Mouse (Mus musculus): ENCODE measurements around the gene Fam163b. TPM values are rescaled to one million over a fixed set of nuclear protein-coding genes. Genes with fewer than 3 reads are reported as not detected.

Fam163b gene
- polyA plus RNA-seq, 1 experiment = 129 TPM

DNA sequence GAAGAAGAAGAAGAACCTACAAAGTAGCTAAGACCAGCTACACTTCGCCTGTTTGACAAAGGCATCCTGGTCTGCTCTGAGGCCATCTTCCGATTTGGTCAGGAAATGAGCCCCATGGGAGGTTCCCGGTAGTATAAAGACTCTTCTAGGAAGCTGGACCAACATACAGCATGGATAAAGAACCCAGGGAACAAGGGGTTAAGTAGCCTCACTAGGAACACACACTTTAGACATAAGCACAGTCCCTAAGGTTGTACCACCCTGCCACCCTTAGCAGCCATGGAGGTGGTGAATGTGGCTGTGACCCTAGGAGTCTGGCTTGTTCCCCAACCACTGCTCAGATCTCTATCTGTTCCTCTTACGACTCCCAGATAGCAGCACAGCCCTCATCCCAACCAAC is 3.9 kb downstream of the Fam163b start:
- H3K4me1 ChIP-seq (ENCODE audit: control insufficient read depth, insufficient read depth, low read length) = peaks cover 4% of the 10 kb centered on the region
- H3K27ac ChIP-seq (ENCODE audit: insufficient read depth, low read length) = no peak overlapping the region
- no peak for TF ChIP-seq POLR2A (IDR thresholded peaks at IDR 0.05; ENCODE audit: extremely low read depth, insufficient read depth, low read length)
- no peak for TF ChIP-seq CTCF (IDR thresholded peaks at IDR 0.05; ENCODE audit: extremely low read depth, insufficient read depth, low read length)
- no peak overlapping the region for H3K4me3 ChIP-seq (ENCODE audit: insufficient read depth, low read length)

GRCm38 (mm10) chr2:27136789-27137188 is 5.5 kb downstream of the Fam163b start:
- no peak overlapping the region for H3K4me3 ChIP-seq (ENCODE audit: insufficient read depth, low read length)
- peaks cover 4% of the 10 kb centered on the region for H3K4me1 ChIP-seq (ENCODE audit: control insufficient read depth, insufficient read depth, low read length)
- no peak overlapping the region for H3K27ac ChIP-seq (ENCODE audit: insufficient read depth, low read length)
- TF ChIP-seq CTCF (IDR thresholded peaks at IDR 0.05; ENCODE audit: extremely low read depth, insufficient read depth, low read length) = no peak
- no peak for TF ChIP-seq POLR2A (IDR thresholded peaks at IDR 0.05; ENCODE audit: extremely low read depth, insufficient read depth, low read length)

DNA sequence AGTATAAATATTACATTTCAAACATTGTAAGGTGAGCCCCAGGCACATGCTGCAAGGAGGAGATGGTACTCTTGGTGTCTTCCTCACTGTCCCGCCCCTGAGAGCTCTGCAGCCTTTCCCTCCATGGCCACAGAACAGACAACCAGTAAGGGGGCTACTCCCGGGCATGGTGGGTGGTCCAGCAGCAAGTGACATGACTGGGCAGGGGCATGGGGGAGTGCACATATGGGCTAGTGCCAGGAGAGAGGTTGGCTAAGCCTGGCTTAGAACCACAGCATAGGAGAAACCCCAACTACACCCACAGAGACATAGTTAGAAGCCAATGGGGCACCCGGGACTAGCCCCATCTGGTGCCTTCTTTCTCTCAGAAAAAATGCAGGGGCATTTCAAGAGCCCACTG is 6.0 kb downstream of the Fam163b start:
- TF ChIP-seq CTCF (IDR thresholded peaks at IDR 0.05; ENCODE audit: extremely low read depth, insufficient read depth, low read length) (no peak), POLR2A (IDR thresholded peaks at IDR 0.05; ENCODE audit: extremely low read depth, insufficient read depth, low read length) (no peak)
- H3K4me1 ChIP-seq (ENCODE audit: control insufficient read depth, insufficient read depth, low read length) = peaks cover 4% of the 10 kb centered on the region
- no peak overlapping the region for H3K27ac ChIP-seq (ENCODE audit: insufficient read depth, low read length)
- no peak overlapping the region for H3K4me3 ChIP-seq (ENCODE audit: insufficient read depth, low read length)

- TF ChIP-seq POLR2A (IDR thresholded peaks at IDR 0.05; ENCODE audit: extremely low read depth, insufficient read depth, low read length) (no peak), CTCF (IDR thresholded peaks at IDR 0.05; ENCODE audit: extremely low read depth, insufficient read depth, low read length) (no peak)
- Histone ChIP-seq H3K4me1 (ENCODE audit: control insufficient read depth, insufficient read depth, low read length) (peaks cover 4% of the 10 kb centered on the region), H3K27ac (ENCODE audit: insufficient read depth, low read length) (no peak overlapping the region), H3K4me3 (ENCODE audit: insufficient read depth, low read length) (no peak overlapping the region)
Measured at GRCm38 (mm10) chr2:27135935-27136334, 6.4 kb downstream of the Fam163b start.

DNA sequence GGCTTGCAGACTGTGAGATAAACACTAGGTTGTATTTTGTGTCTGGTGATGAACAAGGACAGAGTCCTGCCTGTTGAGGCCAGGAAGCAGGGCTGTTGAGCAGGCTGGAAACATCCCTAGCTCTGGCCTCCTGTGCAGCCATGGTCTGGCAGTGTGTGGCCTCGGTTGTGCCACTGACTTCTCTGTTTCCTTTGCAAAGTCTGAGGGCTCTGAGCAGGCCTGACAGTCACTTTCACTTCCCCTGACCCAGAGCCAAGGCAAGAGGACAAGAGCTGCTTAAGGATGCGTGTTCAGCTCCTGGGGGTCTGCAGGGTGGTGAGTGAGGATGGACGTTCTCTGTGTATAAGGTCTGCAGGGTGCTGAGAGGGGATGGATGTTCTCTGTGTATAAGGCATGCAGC is 13.3 kb downstream of the Fam163b start:
- H3K27ac ChIP-seq (ENCODE audit: insufficient read depth, low read length) = no peak overlapping the region
- 0 out of 2 replicates have a peak, but pooled peaks cover 2% of the 10 kb centered on the region for H3K4me1 ChIP-seq (ENCODE audit: control insufficient read depth, insufficient read depth, low read length)
- TF ChIP-seq CTCF (IDR thresholded peaks at IDR 0.05; ENCODE audit: extremely low read depth, insufficient read depth, low read length) (no peak), POLR2A (IDR thresholded peaks at IDR 0.05; ENCODE audit: extremely low read depth, insufficient read depth, low read length) (no peak)
- no peak overlapping the region for H3K4me3 ChIP-seq (ENCODE audit: insufficient read depth, low read length)

GRCm38 (mm10) chr2:27126496-27126895 is 15.8 kb downstream of the Fam163b start:
- H3K4me3 ChIP-seq (ENCODE audit: insufficient read depth, low read length) = no peak overlapping the region
- H3K27ac ChIP-seq (ENCODE audit: insufficient read depth, low read length) = no peak overlapping the region
- H3K4me1 ChIP-seq (ENCODE audit: control insufficient read depth, insufficient read depth, low read length) = peaks cover 2% of the 10 kb centered on the region; the same call in 1 of the 2 replicates
- no peak for TF ChIP-seq CTCF (IDR thresholded peaks at IDR 0.05; ENCODE audit: extremely low read depth, insufficient read depth, low read length)

- H3K4me3 ChIP-seq (ENCODE audit: insufficient read depth, low read length) = no peak overlapping the region
- peaks cover 4% of the 10 kb centered on the region; the same call in 1 of the 2 replicates for H3K4me1 ChIP-seq (ENCODE audit: control insufficient read depth, insufficient read depth, low read length)
- no peak for TF ChIP-seq POLR2A (IDR thresholded peaks at IDR 0.05; ENCODE audit: extremely low read depth, insufficient read depth, low read length)
- TF ChIP-seq CTCF (IDR thresholded peaks at IDR 0.05; ENCODE audit: extremely low read depth, insufficient read depth, low read length) = peak; percentile 73
- no peak overlapping the region for H3K27ac ChIP-seq (ENCODE audit: insufficient read depth, low read length)
Measured at GRCm38 (mm10) chr2:27125979-27126378, 16.3 kb downstream of the Fam163b start.

DNA sequence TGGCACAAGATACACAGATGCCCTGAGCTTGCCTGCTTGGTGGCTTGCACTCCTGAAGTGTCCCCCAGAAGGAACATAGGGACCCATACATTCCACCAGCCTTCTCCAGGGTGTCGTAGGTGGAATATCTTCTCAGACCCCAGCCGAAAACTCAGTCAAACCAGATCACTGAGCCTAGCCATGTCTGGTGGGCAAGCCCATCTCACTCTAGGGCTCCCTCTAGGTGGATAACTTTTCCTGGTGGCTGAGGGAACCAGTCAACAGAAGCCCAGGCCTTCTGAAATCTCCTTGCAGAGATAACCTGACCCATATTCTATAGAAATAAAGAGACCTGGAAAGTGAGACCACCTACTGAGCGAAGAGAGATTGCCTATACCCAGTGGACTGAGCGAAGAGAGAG is 19.2 kb downstream of the Fam163b start:
- no peak overlapping the region for H3K27ac ChIP-seq (ENCODE audit: insufficient read depth, low read length)
- TF ChIP-seq CTCF (IDR thresholded peaks at IDR 0.05; ENCODE audit: extremely low read depth, insufficient read depth, low read length) (0 out of 2 replicates have a peak, but pooled peaks have one; percentile 8), POLR2A (IDR thresholded peaks at IDR 0.05; ENCODE audit: extremely low read depth, insufficient read depth, low read length) (no peak)

DNA sequence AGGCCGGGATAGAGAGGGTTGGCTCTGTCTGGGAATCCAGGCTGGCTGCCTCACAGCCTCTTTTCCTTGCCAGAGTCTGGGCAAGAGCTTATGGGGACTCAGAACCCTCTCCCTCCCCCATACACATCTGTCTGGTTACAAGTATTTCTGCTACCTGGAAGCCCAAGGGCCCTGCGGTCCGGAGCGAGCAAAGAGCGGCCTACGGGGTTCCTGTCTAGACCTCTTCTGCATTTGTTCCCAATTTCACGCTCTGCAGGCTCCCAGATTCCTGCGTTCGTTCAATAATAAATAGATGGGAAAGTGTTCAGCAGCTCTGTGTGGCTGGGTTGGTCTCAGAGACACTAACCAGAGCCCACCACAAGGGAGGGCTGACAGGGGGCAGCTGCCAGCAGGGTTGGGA is 19.7 kb downstream of the Fam163b start:
- TF ChIP-seq CTCF (IDR thresholded peaks at IDR 0.05; ENCODE audit: extremely low read depth, insufficient read depth, low read length) (no peak), POLR2A (IDR thresholded peaks at IDR 0.05; ENCODE audit: extremely low read depth, insufficient read depth, low read length) (no peak)
- Histone ChIP-seq H3K4me1 (ENCODE audit: control insufficient read depth, insufficient read depth, low read length) (peaks cover 4% of the 10 kb centered on the region; the same call in 1 of the 2 replicates), H3K4me3 (ENCODE audit: insufficient read depth, low read length) (no peak overlapping the region), H3K27ac (ENCODE audit: insufficient read depth, low read length) (no peak overlapping the region)

More for the DNA sequence above, 19.2 kb downstream of the Fam163b start:
- no peak overlapping the region for H3K4me3 ChIP-seq (ENCODE audit: insufficient read depth, low read length)
- peaks cover 4% of the 10 kb centered on the region; the same call in 1 of the 2 replicates for H3K4me1 ChIP-seq (ENCODE audit: control insufficient read depth, insufficient read depth, low read length)

DNA sequence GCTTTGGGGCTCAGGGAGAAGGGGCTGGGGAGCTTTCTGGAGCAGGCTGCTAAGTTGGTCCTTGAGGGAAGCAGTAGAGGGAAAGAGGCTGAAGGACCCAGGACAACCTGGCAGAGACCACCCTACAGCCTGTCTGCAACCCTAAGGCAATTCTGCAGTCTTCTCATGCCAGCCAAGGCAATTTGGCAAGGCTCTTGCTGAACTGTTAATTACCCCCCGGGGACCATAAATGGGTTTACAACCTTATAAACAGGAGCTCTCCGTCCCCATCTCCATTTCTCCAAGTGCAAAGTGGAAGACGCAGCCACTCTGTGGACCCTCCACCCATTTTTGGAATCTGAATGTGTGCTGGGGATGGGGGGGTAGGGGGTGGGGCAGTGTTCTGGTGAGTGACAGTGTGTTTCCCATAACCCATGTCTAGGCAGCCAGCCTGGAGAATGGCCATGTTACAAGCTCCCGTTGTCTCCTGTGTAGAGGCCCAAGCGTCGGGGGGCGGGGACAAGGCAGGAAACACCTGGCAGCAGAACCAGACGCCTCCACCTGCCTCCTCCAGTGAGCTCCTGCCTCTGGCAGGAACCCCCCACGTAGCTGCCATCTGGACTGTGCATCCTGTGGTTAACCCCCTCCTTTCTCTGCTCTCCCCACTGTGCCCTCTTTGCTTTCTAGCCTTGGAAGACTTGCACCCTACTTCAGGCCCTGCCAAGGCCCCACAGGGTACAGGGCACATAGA is 20.5 kb downstream of the Fam163b start:
- Histone ChIP-seq H3K4me3 (ENCODE audit: insufficient read depth, low read length) (no peak overlapping the region), H3K27ac (ENCODE audit: insufficient read depth, low read length) (no peak overlapping the region), H3K4me1 (ENCODE audit: control insufficient read depth, insufficient read depth, low read length) (peaks cover 4% of the 10 kb centered on the region; the same call in 1 of the 2 replicates)
- TF ChIP-seq CTCF (IDR thresholded peaks at IDR 0.05; ENCODE audit: extremely low read depth, insufficient read depth, low read length) = no peak
